Mouse (Mus musculus): ENCODE data around the gene Itga4. TPM values are rescaled to one million over a fixed set of nuclear protein-coding genes. Genes with fewer than 3 reads are reported as not detected.

Gene Itga4
- polyA plus RNA-seq, 1 experiment from 2014 or later = 6.1 TPM

DNA sequence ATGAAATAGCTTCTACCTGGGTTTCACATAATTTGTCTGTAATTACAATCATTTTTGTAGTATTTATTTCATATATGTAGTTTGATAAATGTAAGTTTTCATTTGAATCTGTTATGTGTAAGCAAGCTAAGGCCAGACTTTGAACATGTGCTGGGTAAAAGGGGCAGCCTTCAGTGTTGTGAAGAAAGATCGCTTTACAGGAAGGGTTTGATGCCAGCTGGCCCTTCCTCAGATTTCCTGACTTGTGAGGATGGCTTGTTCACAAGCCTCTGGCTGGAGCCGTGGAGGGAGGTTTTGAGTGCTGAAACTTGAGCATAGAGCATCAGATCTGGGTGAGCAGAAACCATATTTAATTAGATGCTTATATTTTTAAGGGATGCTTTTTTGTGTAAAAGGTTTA, 72.9 kb downstream of the Itga4 start:
- Histone ChIP-seq H3K27me3 (replicated peaks; ENCODE audit: low read depth, poor library complexity, severe bottlenecking) (no peaks in the 10 kb centered on the region), H3K4me3 (no peak overlapping the region), H3K27ac (replicated peaks) (no peak overlapping the region), H3K36me3 (replicated peaks) (no peaks in the 10 kb centered on the region), H3K9me3 (no peaks in the 10 kb centered on the region), H3K4me1 (no peaks in the 10 kb centered on the region)
- peak; percentile 36 for DNase-seq (ENCODE audit: low spot score)
- 52% methylated on average over 2 of the region's 2 CpGs for WGBS

DNA sequence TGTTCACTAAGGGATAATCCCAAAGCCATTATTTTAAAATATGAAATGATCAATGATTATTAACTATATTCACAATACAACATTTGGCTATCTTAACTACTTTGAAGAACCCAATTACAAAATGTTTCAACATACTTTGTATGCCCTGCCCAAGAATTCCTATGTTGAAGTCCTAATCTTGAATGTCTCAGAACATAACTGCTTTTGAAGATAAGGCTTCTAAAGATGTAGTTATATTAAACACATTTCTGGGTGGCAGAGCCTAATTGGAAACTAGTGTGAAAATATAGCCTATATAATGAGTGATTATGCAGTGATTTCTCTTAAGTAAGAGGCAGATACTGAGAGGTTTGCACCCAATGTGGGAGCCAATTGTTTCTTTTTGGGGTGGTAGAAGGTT, 79.4 kb downstream of the Itga4 start:
- Histone ChIP-seq H3K4me1 (no peaks in the 10 kb centered on the region), H3K27ac (replicated peaks) (no peak overlapping the region), H3K9me3 (no peaks in the 10 kb centered on the region), H3K4me3 (no peak overlapping the region), H3K36me3 (replicated peaks) (no peaks in the 10 kb centered on the region), H3K27me3 (replicated peaks; ENCODE audit: low read depth, poor library complexity, severe bottlenecking) (no peaks in the 10 kb centered on the region)
- DNase-seq (ENCODE audit: low spot score) = no peak

DNA sequence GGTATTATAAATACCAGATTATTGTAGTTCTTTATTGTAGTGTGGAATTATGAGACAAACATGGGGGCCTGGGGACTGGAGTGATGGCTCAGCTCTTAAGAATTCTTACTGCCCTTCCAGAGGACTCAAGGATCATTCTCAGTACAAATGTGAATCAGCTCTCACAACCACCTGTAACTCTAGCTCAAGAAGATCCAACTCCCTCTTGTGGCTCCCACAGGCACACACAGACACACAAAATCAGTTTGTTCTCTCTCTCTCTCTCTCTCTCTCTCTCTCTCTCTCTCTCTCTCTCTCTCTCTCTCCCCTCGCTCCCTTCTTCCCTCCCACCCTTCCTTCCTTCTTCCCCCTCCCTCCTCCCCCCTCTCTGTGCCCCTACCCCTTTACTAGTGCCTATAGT, 80.9 kb downstream of the Itga4 start:
- DNase-seq (ENCODE audit: low spot score) = no peak
- Histone ChIP-seq H3K9me3 (no peaks in the 10 kb centered on the region), H3K4me3 (no peak overlapping the region), H3K4me1 (no peaks in the 10 kb centered on the region), H3K27me3 (replicated peaks; ENCODE audit: low read depth, poor library complexity, severe bottlenecking) (no peaks in the 10 kb centered on the region), H3K36me3 (replicated peaks) (no peaks in the 10 kb centered on the region), H3K27ac (replicated peaks) (no peak overlapping the region)
- 65% methylated on average over 1 of the region's 1 CpGs for WGBS

DNA sequence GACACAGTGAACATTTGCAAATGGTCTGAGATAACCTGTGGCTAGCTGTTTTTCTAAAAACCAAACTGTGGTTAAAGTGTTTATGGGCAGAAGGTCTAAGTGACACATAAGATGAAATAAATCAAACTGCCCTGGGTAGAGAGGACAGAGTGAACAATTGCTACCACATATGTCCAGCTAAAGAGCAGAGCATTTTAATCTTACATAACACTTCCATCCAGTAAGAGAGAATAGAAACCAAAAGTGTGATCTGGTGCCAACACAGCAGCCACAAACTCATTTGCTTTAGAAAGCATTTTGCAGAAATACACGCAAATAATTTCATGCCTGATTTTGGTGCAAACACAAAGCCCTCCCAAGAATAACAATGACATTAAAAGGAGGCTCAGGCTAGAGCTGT, 83.8 kb downstream of the Itga4 start:
- Histone ChIP-seq H3K9me3 (no peaks in the 10 kb centered on the region), H3K4me3 (no peak overlapping the region), H3K4me1 (no peaks in the 10 kb centered on the region), H3K27me3 (replicated peaks; ENCODE audit: low read depth, poor library complexity, severe bottlenecking) (no peaks in the 10 kb centered on the region), H3K36me3 (replicated peaks) (no peaks in the 10 kb centered on the region), H3K27ac (replicated peaks) (no peak overlapping the region)
- DNase-seq (ENCODE audit: low spot score) = no peak
- 93% methylated on average over 1 of the region's 1 CpGs for WGBS

DNA sequence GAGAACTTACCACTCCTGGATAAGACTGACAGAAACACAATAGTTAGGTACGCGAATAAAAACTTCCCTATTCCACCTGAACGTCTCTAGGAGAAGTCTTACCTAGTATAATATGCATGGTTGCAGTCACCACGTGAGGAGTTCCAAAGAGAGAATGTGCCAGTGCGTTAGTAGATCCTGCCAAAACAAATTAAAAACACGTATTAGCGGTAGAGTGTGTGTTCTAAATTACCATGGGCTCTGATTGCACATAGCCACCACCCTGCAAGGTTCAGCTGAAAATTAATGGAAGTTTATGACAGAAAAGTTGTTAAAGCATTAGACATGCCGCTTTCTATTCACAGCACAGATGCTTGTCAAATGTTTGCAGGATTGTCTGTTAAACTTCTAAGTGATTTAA, 87.9 kb downstream of the Itga4 start:
- Histone ChIP-seq H3K9me3 (no peaks in the 10 kb centered on the region), H3K27me3 (replicated peaks; ENCODE audit: low read depth, poor library complexity, severe bottlenecking) (no peaks in the 10 kb centered on the region), H3K4me1 (no peaks in the 10 kb centered on the region), H3K4me3 (no peak overlapping the region), H3K27ac (replicated peaks) (no peak overlapping the region), H3K36me3 (replicated peaks) (no peaks in the 10 kb centered on the region)
- no peak for DNase-seq (ENCODE audit: low spot score)
- 86% methylated on average over 8 of the region's 8 CpGs for WGBS

DNA sequence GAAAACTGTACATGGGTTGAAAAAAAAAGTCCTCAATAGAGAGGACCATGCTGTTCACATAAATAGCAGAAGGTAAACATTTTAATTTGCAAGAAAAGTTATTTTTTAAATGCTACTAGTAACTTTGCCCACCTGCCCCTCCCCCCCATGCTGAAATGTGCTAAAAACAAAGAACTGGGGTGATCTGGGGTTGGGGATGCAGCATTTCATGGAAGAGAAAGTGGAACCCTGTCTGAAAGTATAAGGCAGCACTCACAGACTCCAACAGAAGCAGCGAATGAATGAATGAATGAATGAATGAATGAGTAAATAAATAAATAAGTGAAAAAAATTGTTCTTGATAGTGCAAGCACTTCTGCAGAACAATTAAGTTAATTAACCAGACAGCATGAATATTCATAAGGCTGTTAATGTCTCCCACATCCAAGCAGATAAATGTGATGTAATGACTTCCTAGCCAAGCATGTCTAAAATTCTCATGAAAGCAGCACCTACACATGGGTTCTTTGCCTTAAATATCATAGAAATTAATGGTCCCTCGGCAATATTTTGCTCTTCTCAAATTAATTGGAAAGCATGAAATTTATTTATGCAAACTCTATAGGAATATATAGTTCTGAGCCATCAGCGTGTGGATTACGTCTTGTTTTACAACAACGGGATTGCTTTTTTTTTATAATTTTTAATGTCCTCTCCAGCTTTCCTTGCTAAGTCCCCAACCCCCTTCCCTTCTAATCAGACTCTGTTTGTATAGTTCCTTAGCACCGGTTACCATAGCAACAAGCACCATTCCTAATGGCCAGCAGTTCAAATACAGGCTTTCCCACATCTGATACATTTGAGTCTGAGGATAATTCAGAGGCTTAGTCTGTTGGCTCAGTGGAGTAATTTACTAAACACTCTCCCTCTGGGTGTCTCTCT, 96.2 kb downstream of the Itga4 start:
- 0 out of 2 replicates have a peak, but pooled peaks cover 3% of the 10 kb centered on the region for H3K4me1 ChIP-seq
- no peaks in the 10 kb centered on the region for H3K9me3 ChIP-seq
- H3K4me3 ChIP-seq = no peak overlapping the region
- no peaks in the 10 kb centered on the region for H3K36me3 ChIP-seq (replicated peaks)
- no peak overlapping the region for H3K27ac ChIP-seq (replicated peaks)
- WGBS = 78% methylated on average over 6 of the region's 6 CpGs
- no peaks in the 10 kb centered on the region for H3K27me3 ChIP-seq (replicated peaks; ENCODE audit: low read depth, poor library complexity, severe bottlenecking)
- no peak for DNase-seq (ENCODE audit: low spot score)

DNA sequence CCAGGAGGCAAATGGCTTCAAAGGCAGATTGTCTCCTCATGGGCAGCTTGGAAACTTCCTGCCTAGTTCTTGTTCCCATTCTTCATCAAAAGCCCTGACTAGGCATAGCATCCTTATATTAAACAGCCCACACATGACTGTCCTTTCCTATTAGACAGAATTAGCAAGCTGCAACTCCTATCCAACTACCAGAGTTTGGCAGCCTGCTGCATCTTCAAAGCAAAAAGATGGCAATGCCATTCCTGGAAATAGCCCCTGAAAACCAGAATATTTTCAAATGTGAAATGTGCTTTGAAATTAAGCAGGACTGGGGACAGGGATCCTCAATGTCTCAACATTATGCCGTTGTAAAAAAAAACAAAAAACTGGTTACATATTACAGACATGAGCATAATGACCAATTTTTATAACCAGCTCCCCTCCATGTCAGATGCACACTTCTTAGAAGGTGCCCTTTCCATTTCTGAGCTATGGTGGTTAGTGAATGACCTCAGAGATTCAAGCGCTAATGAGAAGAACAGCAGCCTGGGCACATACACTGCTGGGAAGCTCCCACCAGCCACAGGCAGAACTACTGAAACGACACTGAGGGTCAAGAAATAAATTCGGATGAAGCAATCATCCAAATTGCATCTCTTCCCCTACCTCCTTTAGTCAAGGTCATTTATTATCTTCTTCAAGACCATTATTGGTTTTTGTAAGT, 97.0 kb downstream of the Itga4 start:
- 0 out of 2 replicates have a peak, but pooled peaks cover 3% of the 10 kb centered on the region for H3K4me1 ChIP-seq
- no peak overlapping the region for H3K27ac ChIP-seq (replicated peaks)
- 83% methylated on average over 4 of the region's 4 CpGs for WGBS
- H3K4me3 ChIP-seq = no peak overlapping the region
- H3K27me3 ChIP-seq (replicated peaks; ENCODE audit: low read depth, poor library complexity, severe bottlenecking) = no peaks in the 10 kb centered on the region
- no peaks in the 10 kb centered on the region for H3K36me3 ChIP-seq (replicated peaks)
- no peaks in the 10 kb centered on the region for H3K9me3 ChIP-seq
- no peak for DNase-seq (ENCODE audit: low spot score)

DNA sequence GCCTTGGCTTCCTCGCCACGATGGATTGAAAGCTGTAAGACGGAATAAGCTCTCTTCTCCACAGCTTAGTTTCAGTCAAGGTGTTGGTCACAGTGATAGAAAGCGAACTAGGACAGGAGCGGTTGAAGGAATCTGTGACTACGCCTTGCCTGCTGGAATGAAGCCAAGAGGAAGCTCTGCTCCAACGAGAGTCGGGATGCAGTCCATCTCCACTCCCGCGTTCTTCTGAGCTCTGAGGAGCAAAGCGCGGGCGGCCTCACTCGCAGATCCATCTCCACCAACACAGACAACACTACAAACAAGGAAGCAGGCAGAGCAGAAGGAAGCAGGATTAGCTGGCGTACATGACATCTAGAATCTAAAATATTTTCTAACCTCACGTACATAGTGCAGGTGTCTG, 99.5 kb downstream of the Itga4 start:
- H3K9me3 ChIP-seq = no peaks in the 10 kb centered on the region
- WGBS = 96% methylated on average over 16 of the region's 16 CpGs
- 0 out of 2 replicates have a peak, but pooled peaks cover 3% of the 10 kb centered on the region for H3K4me1 ChIP-seq
- H3K36me3 ChIP-seq (replicated peaks) = no peaks in the 10 kb centered on the region
- H3K27me3 ChIP-seq (replicated peaks; ENCODE audit: low read depth, poor library complexity, severe bottlenecking) = no peaks in the 10 kb centered on the region
- no peak for DNase-seq (ENCODE audit: low spot score)
- no peak overlapping the region for H3K4me3 ChIP-seq
- H3K27ac ChIP-seq (replicated peaks) = no peak overlapping the region

DNA sequence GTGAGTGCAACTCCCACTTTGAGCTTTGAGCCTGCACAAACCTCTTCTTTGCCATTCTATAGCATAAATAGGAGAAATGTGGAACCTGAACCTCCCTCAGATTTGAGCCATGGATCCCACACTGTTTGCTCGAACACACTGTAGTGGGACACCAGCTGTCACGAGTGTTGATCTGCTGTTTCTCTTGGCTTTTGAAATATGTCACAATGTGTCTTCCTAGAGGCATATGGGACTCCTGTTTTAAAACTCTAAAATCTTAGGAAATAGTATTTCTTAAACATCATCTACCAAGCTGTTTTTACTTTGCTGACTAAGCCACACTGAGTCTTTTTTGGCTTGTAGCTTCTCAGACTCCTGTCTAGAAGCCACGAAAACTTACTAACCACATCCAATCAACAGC, 102.6 kb downstream of the Itga4 start:
- 87% methylated on average over 3 of the region's 3 CpGs for WGBS

DNA sequence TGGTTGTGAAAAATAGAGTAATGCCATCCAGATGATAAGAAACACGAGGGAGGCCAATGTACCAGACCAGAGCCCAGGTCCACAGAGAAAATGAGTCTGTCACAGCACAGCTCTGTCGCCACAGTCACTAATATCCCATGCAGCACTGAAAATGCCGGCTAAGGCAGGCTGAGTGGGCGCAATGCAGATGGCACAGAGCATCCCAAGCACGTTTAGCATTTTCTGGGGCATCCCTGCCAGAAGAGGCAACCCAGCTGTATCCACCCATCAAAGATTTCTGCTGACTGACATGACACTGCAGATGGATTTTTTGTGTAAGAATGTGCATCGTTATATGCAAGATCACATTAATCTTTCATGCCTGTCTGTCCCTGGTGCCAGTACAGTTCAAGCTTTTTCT, 106.8 kb downstream of the Itga4 start:
- Histone ChIP-seq H3K27me3 (replicated peaks; ENCODE audit: low read depth, poor library complexity, severe bottlenecking) (no peaks in the 10 kb centered on the region), H3K4me1 (no peaks in the 10 kb centered on the region), H3K9me3 (no peaks in the 10 kb centered on the region), H3K4me3 (no peak overlapping the region), H3K27ac (replicated peaks) (no peak overlapping the region), H3K36me3 (replicated peaks) (no peaks in the 10 kb centered on the region)
- DNase-seq (ENCODE audit: low spot score) = no peak
- 74% methylated on average over 6 of the region's 6 CpGs for WGBS

More for the DNA sequence above, 102.6 kb downstream of the Itga4 start:
- no peaks in the 10 kb centered on the region for H3K27me3 ChIP-seq (replicated peaks; ENCODE audit: low read depth, poor library complexity, severe bottlenecking)
- no peak for DNase-seq (ENCODE audit: low spot score)
- no peaks in the 10 kb centered on the region for H3K4me1 ChIP-seq
- no peaks in the 10 kb centered on the region for H3K9me3 ChIP-seq
- no peaks in the 10 kb centered on the region for H3K36me3 ChIP-seq (replicated peaks)
- no peak overlapping the region for H3K27ac ChIP-seq (replicated peaks)
- H3K4me3 ChIP-seq = no peak overlapping the region

DNA sequence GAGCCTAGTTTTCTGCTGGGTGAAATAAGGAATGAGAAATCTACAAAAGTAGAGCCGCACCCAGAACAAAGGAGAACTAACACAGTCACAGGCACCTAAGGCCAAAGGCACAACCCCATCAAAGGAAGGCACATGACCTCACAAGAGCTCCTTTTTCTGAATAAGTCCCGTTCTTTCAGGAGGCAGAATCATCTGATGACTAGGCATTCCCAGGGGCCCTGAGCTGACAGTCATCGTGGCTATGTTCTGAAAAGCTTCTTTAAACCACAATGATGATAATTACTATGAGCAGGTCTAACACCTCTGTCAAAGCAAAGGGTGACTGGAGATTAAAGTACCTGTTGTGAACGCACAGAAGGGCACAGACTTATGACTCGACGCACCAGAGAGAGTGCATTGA, 108.7 kb downstream of the Itga4 start:
- no peaks in the 10 kb centered on the region for H3K36me3 ChIP-seq (replicated peaks)
- H3K9me3 ChIP-seq = no peaks in the 10 kb centered on the region
- peaks cover 16% of the 10 kb centered on the region for H3K4me1 ChIP-seq
- H3K4me3 ChIP-seq = no peak overlapping the region
- H3K27me3 ChIP-seq (replicated peaks; ENCODE audit: low read depth, poor library complexity, severe bottlenecking) = no peaks in the 10 kb centered on the region
- 65% methylated on average over 6 of the region's 6 CpGs for WGBS
- DNase-seq (ENCODE audit: low spot score) = no peak
- no peak overlapping the region for H3K27ac ChIP-seq (replicated peaks)

DNA sequence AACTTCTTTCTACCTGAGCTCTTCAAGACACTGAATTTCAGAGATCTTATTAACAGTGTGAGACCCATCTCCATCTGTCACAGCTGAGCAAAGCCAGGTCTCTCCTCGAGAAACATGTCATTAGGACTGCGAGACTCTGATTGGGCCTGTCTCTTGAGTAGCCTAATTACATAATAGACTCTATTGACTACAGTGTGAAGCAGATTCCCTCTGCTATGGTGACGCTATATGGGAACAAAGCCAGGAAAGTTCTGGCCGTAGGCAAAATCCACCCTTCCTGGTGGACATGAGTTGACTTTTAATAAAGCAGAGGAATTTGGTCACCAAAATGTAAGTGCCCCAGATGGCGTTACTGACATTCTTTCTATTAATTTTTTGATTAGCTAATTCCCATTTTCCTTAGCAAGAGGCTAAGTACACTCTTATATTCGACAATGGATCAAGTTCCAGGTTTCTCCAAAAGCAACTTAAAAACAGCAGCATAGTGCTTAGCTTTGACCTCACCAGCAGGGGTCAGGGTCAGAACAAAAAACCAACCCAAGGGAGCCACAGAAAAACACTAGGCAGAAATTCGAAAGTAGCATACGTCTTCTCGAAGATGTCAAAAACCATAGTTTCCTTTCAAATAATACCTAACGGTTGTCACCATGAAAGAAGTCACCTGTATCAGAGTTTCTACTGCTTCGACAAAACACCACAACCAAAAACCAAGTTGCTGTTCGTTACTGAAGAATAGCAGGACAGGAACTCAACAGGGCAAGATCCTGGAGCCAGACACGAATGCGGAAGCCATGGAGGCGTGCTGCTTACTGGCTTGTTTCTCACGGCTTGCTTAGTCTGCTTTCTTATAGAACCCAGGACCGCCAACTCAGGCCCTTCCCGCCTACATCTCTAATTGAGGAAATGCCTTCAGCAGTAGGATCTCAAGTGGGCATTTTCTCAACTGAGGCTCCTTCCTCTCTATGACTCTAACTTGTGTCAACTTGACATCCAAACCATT, 112.5 kb downstream of the Itga4 start:
- no peaks in the 10 kb centered on the region for H3K9me3 ChIP-seq
- peak; percentile 32 for DNase-seq (ENCODE audit: low spot score)
- 71% methylated on average over 18 of the region's 18 CpGs for WGBS
- H3K27ac ChIP-seq (replicated peaks) = no peak overlapping the region
- H3K4me3 ChIP-seq = no peak overlapping the region
- H3K36me3 ChIP-seq (replicated peaks) = no peaks in the 10 kb centered on the region
- H3K27me3 ChIP-seq (replicated peaks; ENCODE audit: low read depth, poor library complexity, severe bottlenecking) = no peaks in the 10 kb centered on the region
- H3K4me1 ChIP-seq = peaks cover 30% of the 10 kb centered on the region
